Mouse (Mus musculus): ENCODE data around the gene Col4a6.

The Col4a6 gene

GRCm38 (mm10) chrX:141473470-141474302 lies at the start of gene Col4a6:
Gene Col4a6 (minus strand): TSS chrX:141474076.
- peak; percentile 2 for DNase-seq (ENCODE audit: low spot score)

DNA sequence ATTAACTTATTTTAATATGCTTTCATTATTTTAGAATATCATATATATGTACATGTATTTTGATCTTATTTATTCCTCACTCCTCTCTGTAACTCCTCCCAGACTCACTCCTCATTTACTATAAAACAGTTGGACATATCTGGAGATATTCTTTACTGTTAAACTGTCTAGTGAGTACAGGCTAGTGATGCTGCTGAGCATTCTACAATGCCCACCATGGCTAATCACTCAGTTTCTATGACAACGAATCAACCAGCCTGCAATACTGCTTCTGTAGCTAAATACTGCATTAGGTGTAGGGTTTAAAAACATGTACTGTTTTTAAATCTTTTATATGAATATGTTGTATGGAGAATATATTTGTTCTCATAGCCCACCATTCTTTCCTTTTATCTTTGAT lies 29.2 kb upstream of the Col4a6 start:
- no peak for DNase-seq (ENCODE audit: low spot score)

- no peak for DNase-seq (ENCODE audit: low spot score)
Measured at GRCm38 (mm10) chrX:141494545-141494944, 20.7 kb upstream of the Col4a6 start.

- DNase-seq (ENCODE audit: low spot score), result peak; percentile 6
Measured at GRCm38 (mm10) chrX:141475566-141476327, 1.9 kb upstream of the Col4a6 start.

DNA sequence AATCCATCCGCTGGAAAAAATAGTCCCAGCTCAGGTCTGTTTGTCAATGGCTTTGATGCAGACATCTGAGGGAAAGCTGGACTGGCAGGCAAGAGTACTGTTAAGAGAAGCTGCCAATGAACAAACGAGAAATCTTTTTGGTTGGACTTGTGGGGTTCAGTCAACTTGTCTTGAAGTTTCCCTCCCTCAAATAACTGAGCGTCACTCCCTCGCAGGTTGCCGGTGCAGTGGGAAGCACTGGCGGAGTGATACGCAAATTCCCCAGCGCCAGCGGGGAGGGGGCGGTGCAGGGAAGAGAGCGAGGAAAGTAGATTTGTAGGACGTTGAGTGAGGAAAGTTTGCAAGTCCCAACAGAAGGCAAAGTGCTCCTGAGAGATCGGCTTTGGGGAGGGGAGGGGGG lies 1.2 kb upstream of the Col4a6 start, which contains the start of gene Col4a5:
Gene Col4a5 (plus strand): TSS at position 276 of the 400 bp plus-strand sequence.
- peak; percentile 83 for DNase-seq (ENCODE audit: low spot score)

- DNase-seq (ENCODE audit: low spot score), result no peak
Measured at GRCm38 (mm10) chrX:141447936-141448335, 25.9 kb downstream of the Col4a6 start.

DNA sequence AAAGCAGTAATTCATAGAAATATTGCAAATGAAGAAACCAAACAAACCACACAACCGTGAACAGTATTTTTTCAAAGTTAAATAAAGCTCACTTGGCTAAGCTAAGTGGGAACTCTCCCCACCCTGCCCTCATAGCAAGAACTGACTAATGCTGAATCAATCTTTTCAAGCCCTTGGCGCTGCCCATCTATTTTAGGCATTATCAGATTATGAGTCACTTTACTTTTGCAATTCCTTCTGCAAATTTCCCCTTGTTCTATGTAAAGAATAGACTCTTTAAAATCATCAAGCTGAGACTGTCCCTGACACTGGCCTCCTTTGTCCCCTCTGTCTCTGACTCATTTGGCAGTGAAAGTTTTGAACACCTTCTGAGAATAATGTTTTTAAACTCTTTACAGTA lies 34.5 kb downstream of the Col4a6 start:
- no peak for DNase-seq (ENCODE audit: low spot score)

GRCm38 (mm10) chrX:141436780-141437179 lies 37.1 kb downstream of the Col4a6 start:
- DNase-seq (ENCODE audit: low spot score), result no peak

GRCm38 (mm10) chrX:141415318-141415717 lies 58.6 kb downstream of the Col4a6 start:
- DNase-seq (ENCODE audit: low spot score), result no peak

DNA sequence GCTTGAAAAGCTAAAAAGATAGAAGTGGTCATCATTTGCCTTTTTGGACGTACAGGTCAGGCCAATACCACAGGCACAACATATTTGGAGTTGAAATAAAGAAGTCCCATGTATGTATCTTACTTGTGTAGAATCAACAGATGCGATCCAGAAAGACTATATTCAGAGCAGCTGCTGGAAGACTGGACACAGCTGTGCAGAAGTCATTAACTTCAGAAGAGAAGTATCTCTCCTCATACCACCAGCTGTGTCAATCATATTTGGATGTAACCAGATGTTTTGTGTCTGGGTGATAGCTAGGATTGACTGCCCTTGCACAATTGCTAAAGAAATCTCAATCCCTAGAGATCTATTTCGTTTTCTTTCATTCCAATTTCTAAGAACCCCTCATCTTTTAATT lies 77.6 kb downstream of the Col4a6 start:
- no peak for DNase-seq (ENCODE audit: low spot score)

DNA sequence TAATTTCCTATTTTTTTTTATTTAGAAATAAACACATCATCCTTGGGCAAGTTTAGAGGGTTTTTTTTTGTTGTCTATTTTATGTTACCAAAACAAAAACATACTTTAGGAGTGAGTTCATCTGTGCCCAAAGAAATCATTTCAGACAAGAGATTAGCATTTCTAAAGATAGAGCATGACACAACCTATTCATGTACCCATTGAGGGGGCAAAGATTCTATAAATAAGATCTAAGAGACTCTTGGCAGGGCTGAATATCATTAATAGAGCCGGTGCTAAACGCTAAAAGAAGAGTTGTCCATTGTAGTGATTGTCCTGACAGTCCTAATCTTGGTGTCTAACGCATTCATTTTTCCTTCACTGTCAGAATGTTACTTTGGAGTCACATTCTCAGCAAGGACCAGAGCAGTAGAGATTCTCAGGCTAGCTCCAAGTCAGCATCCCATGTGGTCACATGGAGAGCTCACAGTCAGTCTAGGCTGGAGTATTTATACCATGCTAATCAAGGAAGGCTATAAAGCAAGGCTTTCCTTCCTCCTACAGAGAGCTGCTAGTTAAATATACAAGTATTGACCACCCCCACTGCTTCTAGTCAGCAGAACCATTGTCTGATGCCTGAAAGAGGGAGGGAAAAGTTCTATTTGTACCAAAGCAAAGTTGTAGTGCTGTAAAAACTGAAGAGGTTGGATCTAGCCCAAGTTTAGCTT lies 88.3 kb downstream of the Col4a6 start:
- DNase-seq (ENCODE audit: low spot score), result peak; percentile 2

- DNase-seq (ENCODE audit: low spot score), result no peak
Measured at GRCm38 (mm10) chrX:141384632-141385031, 89.2 kb downstream of the Col4a6 start.

- no peak for DNase-seq (ENCODE audit: low spot score)
Measured at GRCm38 (mm10) chrX:141370276-141370675, 103.6 kb downstream of the Col4a6 start.

- no peak for DNase-seq (ENCODE audit: low spot score)
Measured at GRCm38 (mm10) chrX:141363331-141363730, 110.5 kb downstream of the Col4a6 start.

DNA sequence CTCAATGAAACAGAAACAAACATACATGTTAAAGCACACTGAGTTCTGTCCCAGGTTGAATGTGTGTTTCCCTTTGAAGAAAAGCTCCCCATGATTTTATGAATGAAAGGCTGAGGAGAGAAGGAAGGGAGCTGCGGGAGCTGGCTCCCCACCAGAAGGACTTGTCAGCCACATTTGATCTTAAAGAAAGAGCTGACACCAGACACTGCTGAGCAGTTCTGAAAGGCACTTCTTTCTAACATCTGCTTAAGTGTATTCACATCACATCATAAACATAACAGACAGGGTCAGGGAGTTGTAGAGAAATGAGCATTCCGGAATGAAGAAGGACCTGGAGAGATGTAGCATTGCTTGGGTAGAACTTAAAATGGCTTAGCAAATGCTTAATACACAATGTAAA lies 132.5 kb downstream of the Col4a6 start:
- no peak for DNase-seq (ENCODE audit: low spot score)

GRCm38 (mm10) chrX:141328044-141328443 lies 145.8 kb downstream of the Col4a6 start:
- DNase-seq (ENCODE audit: low spot score), result no peak

GRCm38 (mm10) chrX:141324201-141324600 lies 149.7 kb downstream of the Col4a6 start:
- DNase-seq (ENCODE audit: low spot score), result no peak

- no peak for DNase-seq (ENCODE audit: low spot score)
Measured at GRCm38 (mm10) chrX:141316217-141316616, 157.7 kb downstream of the Col4a6 start.

GRCm38 (mm10) chrX:141315795-141316194 lies 158.1 kb downstream of the Col4a6 start:
- no peak for DNase-seq (ENCODE audit: low spot score)

DNA sequence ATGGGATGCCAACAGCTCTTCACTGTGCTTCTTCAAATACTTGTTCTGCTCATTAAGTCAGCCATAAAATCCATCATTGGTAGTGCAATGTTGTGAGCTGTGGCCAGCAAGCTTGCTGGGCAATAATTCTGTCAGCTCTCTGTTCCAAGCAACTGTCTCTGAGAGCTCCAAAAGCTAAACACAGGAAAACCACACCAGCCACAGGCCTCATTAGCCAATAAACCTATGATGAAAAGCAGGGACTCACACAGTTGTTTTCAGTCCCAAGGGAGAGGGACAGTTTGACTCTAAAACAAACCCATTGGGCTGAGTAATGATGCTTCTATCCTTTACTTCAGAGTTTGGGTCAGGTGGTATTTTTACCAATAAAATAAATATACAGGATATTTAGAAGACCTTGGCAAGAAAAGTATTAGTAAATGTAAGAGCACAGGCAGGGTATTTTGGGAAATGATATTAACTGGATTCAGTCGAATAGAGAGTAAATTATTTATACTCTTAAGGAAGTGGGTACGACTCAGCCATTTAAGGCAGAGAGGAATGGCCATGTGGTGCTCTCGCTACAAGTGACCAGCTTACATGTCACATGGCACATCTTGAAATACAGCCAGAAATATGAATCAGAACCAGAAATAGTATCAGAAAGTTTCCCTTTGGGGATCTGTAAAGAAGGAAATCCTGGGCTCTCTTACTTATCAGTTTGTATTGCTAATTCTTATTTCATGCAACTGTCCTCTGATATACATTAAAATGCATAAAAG lies 181.0 kb downstream of the Col4a6 start:
- DNase-seq (ENCODE audit: low spot score), result no peak

- DNase-seq (ENCODE audit: low spot score), result no peak
Measured at GRCm38 (mm10) chrX:141276397-141276796, 197.5 kb downstream of the Col4a6 start.

GRCm38 (mm10) chrX:141265986-141266385 lies 207.9 kb downstream of the Col4a6 start:
- DNase-seq (ENCODE audit: low spot score), result no peak
